Mouse (Mus musculus) megakaryocyte-erythroid progenitor cell, adult 5-6 weeks (primary cell): Measurements from ENCODE around the gene Mlycd. TPM values are rescaled to one million over a fixed set of nuclear protein-coding genes. Genes with fewer than 3 reads are reported as not detected.
"Not testable (repeated sequence)": the region's sequence is repeated elsewhere in the genome, so short reads cannot be mapped to it uniquely, and the experiment has no call there.

ENCODE experiments used
- ATAC-seq: replicated peaks from 2 replicates; pipeline ENCODE4 v1.8.0; 2016; ENCODE audit warnings: mild to moderate bottlenecking, inconsistent platforms; ENCODE audit not compliant: severe bottlenecking, poor library complexity, low FRiP score, low TSS enrichment
- total RNA-seq, 2 experiments: library from RNA; stranded (forward) in 1 of 2; stranded (reverse) in 1 of 2; fragments of 200-1000, 215-1000 nt in 1 of 2; fragments of >200 nt in 1 of 2; fragmentation: Nextera tagmentation in 1 of 2; gene quantifications; 2 replicates each; pipeline ENCODE4 v1.2.3; 2014 to 2017

Mlycd gene
- total RNA-seq (2014; fragmentation: Nextera tagmentation) (5.9 and 9.0 TPM in 2 replicates), total RNA-seq (2017) (5.8 and 6.2 TPM in 2 replicates)

DNA sequence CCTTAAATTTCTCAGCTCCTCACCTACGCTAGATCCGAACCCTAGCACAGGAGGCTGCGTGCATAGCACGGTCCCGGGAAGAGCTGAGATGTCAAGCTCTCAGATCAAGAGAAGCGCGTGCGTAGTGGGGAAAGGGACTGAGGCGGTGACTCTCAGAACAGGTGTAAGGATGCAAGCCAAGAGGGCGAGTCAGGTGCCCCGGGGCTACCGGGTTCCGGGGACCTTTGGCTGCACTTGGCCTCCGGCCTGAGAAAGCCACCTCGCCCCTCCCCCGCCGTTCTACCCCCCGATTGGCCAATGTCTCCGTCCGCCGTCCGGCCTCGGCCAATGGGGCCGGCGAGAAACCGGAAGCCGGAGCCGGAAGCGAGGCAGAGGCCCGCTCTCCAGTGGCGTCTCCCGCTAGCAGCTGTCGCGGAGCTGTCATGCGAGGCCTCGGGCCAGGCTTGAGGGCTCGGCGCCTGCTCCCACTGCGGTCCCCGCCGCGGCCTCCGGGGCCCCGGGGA lies at the start of gene Mlycd:
Gene Mlycd (plus strand): TSS at position 355 of the 503 bp plus-strand sequence.
- peak; percentile 96 for ATAC-seq

GRCm38 (mm10) chr8:119345029-119345682 lies 49.5 kb upstream of the Mlycd start:
- ATAC-seq, result peak; percentile 20; the same call in 1 of the 2 replicates

GRCm38 (mm10) chr8:119345683-119346075 lies 49.0 kb upstream of the Mlycd start:
- no peak for ATAC-seq

- ATAC-seq, result no peak
Observed at GRCm38 (mm10) chr8:119351647-119352046, 43.0 kb upstream of the Mlycd start.

- ATAC-seq, result peak; percentile 86
Observed at GRCm38 (mm10) chr8:119352977-119353658, 41.6 kb upstream of the Mlycd start.

DNA sequence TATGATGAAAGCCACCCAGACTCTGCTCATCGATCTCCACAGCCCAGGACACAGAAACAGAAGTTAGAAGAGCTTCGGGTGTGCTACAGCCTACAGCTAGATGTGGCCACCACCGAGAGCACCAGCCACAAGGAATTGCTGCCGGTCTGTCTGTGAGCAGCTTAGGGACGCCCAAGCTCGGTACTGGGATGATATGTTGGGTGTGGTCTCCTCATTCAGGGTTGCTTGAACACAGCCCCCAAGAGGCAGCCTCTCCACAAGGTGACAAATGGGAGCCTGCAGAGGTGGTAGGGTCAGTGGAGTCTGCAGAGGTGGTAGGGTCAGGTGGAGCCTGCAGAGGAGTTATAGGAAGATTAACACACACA lies 41.0 kb upstream of the Mlycd start:
- ATAC-seq, result peak; percentile 72

- not testable (repeated sequence) for ATAC-seq
Observed at GRCm38 (mm10) chr8:119356631-119357030, 38.0 kb upstream of the Mlycd start.

DNA sequence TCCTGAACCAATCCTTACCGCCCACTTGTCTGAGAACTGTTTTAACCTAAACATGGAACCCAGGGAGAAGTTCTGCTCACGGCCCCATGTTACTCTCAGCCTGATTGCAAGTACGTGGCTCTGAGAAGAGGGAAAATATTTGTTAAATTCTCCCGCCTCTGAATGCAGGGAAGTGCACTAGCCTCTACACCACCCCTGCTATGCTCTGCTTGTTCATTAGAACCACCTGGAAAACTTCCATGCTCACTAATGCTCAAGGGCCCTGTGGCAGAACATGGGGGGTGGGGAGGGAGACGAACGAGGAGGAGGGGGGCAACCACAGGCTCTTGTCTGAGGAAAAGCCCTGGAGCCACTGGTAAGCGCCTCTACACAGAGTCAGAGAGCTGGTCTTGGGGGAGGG lies 36.5 kb upstream of the Mlycd start:
- ATAC-seq, result no peak

DNA sequence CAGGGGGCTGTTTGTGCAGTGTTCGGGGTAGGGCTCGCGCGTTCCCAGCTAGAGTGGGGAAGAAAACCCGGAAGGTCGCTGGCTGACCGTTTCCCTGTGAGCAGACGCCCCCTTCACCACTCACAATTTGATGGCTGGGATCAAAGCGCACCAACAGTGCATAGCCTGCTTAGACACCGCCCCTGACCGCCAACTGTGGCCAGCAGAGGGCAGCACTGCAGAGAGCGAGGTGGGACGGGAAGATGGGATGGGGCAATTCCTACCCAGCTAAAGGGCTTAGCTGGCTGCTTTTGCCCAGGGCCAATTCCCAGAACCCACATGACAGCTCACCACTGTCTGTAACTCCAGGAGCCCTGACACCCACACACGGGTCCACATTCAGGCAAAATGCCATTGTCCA lies 35.8 kb upstream of the Mlycd start:
- ATAC-seq, result peak; percentile 81

DNA sequence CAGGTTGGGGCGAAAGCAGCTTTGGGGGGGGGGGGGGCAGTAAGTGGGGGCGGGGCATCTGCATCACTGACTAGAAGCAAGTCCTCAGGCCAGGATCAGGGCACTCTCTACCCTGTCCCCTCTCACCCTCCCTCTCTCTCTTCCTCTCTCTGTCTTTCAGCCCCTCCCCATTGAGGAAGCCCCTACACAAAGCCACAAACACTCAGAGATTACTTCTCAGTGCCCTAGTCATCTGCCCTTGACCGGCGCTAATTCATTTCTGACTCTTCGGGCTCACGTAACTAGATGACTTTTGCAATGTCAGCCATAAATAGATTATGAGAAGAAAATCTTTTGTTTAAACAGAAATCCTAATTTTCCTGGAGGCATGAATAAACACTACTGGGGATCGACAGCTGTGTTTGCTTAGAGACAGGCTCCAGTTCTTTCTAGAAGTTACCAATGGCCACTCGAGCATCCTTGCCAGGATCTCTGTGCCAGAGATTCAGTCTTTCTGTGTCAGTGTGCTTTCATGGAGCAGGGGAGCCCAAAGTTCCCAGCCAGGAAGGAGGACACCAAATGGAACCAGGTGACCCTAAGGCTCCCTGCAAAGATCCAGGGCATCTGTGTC lies 33.9 kb upstream of the Mlycd start:
- ATAC-seq, result no peak

DNA sequence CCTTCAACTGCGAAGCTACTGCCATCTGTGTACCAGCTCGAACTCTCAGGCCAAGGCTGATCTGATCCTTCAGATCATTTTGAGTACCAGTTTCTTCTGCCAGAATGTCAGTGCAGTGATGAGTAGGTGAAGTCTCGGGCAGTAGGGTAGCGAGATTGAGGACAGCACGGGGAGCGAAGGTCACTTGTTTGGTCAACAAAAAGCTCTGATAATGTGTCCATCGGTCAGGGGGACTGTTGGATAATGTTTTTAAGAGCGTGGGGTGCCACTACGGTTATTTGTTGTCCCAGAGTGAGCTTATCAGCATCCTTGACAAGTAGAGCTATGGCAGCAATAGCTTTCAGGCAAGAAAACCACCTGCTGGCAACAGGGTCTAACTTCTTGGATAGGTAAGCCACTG lies 20.0 kb upstream of the Mlycd start:
- not testable (repeated sequence) for ATAC-seq

GRCm38 (mm10) chr8:119378476-119378875 lies 16.2 kb upstream of the Mlycd start:
- no peak for ATAC-seq

GRCm38 (mm10) chr8:119380619-119381018 lies 14.1 kb upstream of the Mlycd start:
- peak; percentile 78 for ATAC-seq

- peak; percentile 77 for ATAC-seq
Observed at GRCm38 (mm10) chr8:119384478-119384877, 10.2 kb upstream of the Mlycd start.

DNA sequence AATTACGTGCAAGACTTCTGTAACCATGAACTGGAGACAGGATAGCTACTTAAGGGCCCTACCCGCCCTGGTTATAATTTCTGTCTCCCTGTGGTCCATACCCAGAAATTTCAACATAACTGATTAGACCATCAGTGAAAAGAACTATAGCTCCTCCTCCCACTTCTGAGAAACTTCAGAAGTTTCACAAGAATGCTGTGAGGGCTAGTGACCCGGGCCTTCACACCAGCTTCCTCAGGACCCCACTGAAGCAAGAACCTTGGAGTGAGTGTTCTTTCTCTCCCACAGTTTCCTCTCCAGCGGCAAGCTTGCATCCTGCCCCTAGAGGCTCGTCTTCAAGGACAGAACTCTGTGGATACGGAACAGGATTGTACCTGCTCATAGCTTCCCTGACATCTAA lies 8.8 kb upstream of the Mlycd start:
- ATAC-seq, result no peak

DNA sequence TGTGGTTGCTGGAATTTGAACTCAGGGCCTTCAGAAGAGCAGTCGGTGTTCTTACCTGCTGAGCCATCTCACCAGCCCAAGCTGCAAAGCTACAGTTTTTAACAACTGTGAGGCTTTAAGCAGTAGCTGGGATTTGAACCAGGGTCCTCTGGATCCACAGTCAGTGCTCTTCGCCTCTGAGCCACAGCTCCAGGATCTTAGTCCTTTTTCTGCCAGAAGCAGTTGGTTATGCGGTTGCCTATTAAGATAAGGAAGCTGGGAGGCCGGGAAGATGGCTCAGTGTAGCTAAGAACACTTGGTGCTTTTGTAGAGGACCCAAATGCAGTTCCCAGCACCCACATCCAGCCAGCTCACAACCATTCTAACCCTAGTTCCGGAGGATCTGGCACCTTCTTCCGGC lies 7.7 kb upstream of the Mlycd start:
- ATAC-seq, result no peak

DNA sequence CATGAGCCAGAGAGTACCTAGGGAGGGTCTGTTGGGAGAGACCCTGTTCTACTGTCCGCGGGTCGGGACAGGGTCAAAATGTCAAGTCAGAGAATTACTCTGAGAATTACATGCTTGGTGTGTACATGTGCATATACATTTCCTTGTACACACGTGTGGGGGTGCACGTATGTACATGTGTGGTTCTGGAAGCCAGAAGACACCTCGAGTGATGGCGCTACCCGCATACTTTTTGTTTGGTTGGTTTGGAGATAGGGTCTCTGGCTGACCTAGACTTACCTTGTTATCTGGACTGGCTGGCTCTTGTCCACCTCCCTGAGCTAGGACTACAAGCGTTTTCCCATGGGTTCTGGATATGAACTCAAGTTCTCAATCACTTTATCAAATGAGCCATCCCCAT lies 581 bp upstream of the Mlycd start:
- peak; percentile 5; the same call in 1 of the 2 replicates for ATAC-seq

- no peak for ATAC-seq
Observed at GRCm38 (mm10) chr8:119395072-119395950, 633 bp downstream of the Mlycd start.

GRCm38 (mm10) chr8:119398558-119398957 lies 3.9 kb downstream of the Mlycd start:
- no peak for ATAC-seq

- ATAC-seq, result no peak
Observed at GRCm38 (mm10) chr8:119399255-119399654, 4.6 kb downstream of the Mlycd start.
